Mouse (Mus musculus) frontal cortex, postnatal 36 days (tissue): ENCODE results near the gene Gorasp2.
A peak's percentile ranks its signal among the peaks of the same experiment; 100 is the strongest.

Experiments used
- DNase-seq, 2 experiments: peaks; one replicate each; pipeline ENCODE4 v3.0.0; 2022; ENCODE audit warnings: low spot score in 2 of 2

Gene Gorasp2

GRCm38 (mm10) chr2:70742588-70742987 is 81.2 kb downstream of the Gorasp2 start:
- DNase-seq = no peak

DNA sequence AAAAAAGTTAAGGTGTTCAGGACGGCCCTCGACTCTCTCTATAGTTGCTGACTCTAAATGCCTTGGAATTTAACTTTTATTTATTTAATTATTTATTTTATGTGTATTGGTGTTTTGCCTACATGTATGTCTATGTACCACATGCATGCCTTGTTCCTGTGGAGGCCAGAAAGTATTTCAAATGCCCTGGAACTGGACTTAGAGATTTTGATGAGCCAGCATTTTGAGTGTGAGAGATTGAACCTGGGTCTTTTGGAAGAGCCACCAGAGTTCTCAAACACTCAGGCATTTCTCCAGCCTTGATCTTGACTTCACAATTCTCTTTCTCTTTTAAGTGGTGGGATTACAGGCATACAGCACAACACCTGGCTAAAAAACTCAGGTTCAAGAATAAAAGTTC is 90.3 kb downstream of the Gorasp2 start:
- no peak for DNase-seq

- DNase-seq = peak; percentile 16 to 47
Observed at GRCm38 (mm10) chr2:70752149-70752548, 90.8 kb downstream of the Gorasp2 start.
